Mouse (Mus musculus) mammary gland, adult 2 months (tissue): ENCODE results near the gene Emsy. TPM values are rescaled to one million over a fixed set of nuclear protein-coding genes. Genes with fewer than 3 reads are reported as not detected.

Experiments
- polyA plus RNA-seq: library from polyadenylated mRNA; depleted of rRNA; stranded (reverse); fragments of >200 nt; gene quantifications from 2 replicates; pipeline ENCODE4 v1.2.3, GENCODE M21; 2012; ENCODE audit warnings: low replicate concordance; rRNA removed

Emsy gene
- polyA plus RNA-seq: 15.3 and 23.4 TPM in 2 replicates

GRCm38 (mm10) chr7:98656531-98657221 lies at the start of gene Emsy:
Emsy (minus strand) TSS chr7:98656783.

GRCm38 (mm10) chr7:98702283-98703240 lies 46.0 kb upstream of the Emsy start, which contains the start of gene Thap12:
Thap12 (plus strand) TSS chr7:98703103.

Other genes starting within 250 kb of the Emsy start
- 0.07 TPM in 1 of 2 replicates, not detected in the other for gene Gucy2d, start 216.4 kb downstream of the Emsy start, polyA plus RNA-seq
- 20.7 and 24.3 TPM in 2 replicates for gene Lrrc32, start 167.5 kb downstream of the Emsy start, polyA plus RNA-seq
- gene Thap12, start 46.3 kb upstream of the Emsy start, polyA plus RNA-seq: 7.2 and 17.6 TPM in 2 replicates
- gene Wnt11, start 178.3 kb upstream of the Emsy start, polyA plus RNA-seq: 24.4 and 63.6 TPM in 2 replicates